Mouse (Mus musculus) stomach, postnatal 0 days (tissue): Measurements from ENCODE around the gene Mfsd14a. TPM values are rescaled to one million over a fixed set of nuclear protein-coding genes. Genes with fewer than 3 reads are reported as not detected.
A peak's percentile ranks its signal among the peaks of the same experiment; 100 is the strongest.

ENCODE experiments used
- ATAC-seq: fragments of 200-750 bp; cut with Nextera tagmentation; 2 replicates; pipeline ENCODE4 v1.8.0; 2017; ENCODE audit not compliant: low FRiP score, low TSS enrichment
- DNase-seq: peaks from one replicate; pipeline ENCODE4 v3.0.0-alpha.2; 2016; ENCODE audit warnings: low spot score
- H3K27ac ChIP-seq: fragments of 300-500 bp; sonication (generic); replicated peaks from 2 replicates; pipeline ENCODE4 v1.5.1; 2014; ENCODE audit warnings: mild to moderate bottlenecking, control low read depth
- H3K27me3 ChIP-seq: fragments of 300-500 bp; sonication (generic); 2 replicates; pipeline ENCODE4 v1.6.1; 2014; ENCODE audit warnings: low read length; ENCODE audit not compliant: control insufficient read depth, insufficient read depth
- H3K36me3 ChIP-seq: fragments of 300-500 bp; sonication (generic); 2 replicates; pipeline ENCODE4 v1.6.1; 2014; ENCODE audit warnings: low read length, mixed read lengths; ENCODE audit not compliant: control insufficient read depth, insufficient read depth
- H3K4me1 ChIP-seq: fragments of 300-500 bp; sonication (generic); replicated peaks from 2 replicates; pipeline ENCODE4 v1.6.1; 2014; ENCODE audit warnings: antibody characterized with exemption; ENCODE audit not compliant: control insufficient read depth, insufficient read depth
- H3K4me2 ChIP-seq: fragments of 300-500 bp; sonication (generic); replicated peaks from 2 replicates; pipeline ENCODE4 v1.6.1; 2014; ENCODE audit warnings: low read depth, mild to moderate bottlenecking, control low read depth, moderate library complexity
- H3K4me3 ChIP-seq: fragments of 300-500 bp; sonication (generic); 2 replicates; pipeline ENCODE4 v1.5.1; 2014; ENCODE audit warnings: low read depth, low read length, control low read depth
- H3K9ac ChIP-seq: fragments of 300-500 bp; sonication (generic); 2 replicates; pipeline ENCODE4 v1.6.1; 2014; ENCODE audit warnings: mild to moderate bottlenecking, low read length, control low read depth, mixed read lengths
- H3K9me3 ChIP-seq: fragments of 300-500 bp; sonication (generic); 2 replicates; pipeline ENCODE4 v1.6.1; 2016; ENCODE audit warnings: low read length; ENCODE audit not compliant: control insufficient read depth
- CTCF ChIP-seq: IDR thresholded peaks from 2 replicates; pipeline ENCODE4 v1.5.1; 2016; ENCODE audit warnings: antibody characterized with exemption, low read depth, mild to moderate bottlenecking, moderate library complexity
- EP300 ChIP-seq: optimal IDR thresholded peaks from 2 replicates; pipeline ENCODE3; 2016; ENCODE audit warnings: antibody characterized with exemption
- WGBS: fragments of 180-500 bp; shearing (Covaris S2); extraction: QIAGEN DNeasy Blood & Tissue Kit; methylation state at CpG from one replicate; pipeline ENCODE4 v1.1.7; 2014; 5-methylcytosine and 5-hydroxymethylcytosine counted together
- polyA plus RNA-seq: library from polyadenylated mRNA; unstranded; fragments of >200 nt; fragmentation: Nextera tagmentation; extraction: Ambion mirVana; gene quantifications from 2 replicates; pipeline ENCODE4 v1.2.1, GENCODE M21; 2015

The Mfsd14a gene
- polyA plus RNA-seq, 1 experiment from 2014 or later = 50.4 TPM

DNA sequence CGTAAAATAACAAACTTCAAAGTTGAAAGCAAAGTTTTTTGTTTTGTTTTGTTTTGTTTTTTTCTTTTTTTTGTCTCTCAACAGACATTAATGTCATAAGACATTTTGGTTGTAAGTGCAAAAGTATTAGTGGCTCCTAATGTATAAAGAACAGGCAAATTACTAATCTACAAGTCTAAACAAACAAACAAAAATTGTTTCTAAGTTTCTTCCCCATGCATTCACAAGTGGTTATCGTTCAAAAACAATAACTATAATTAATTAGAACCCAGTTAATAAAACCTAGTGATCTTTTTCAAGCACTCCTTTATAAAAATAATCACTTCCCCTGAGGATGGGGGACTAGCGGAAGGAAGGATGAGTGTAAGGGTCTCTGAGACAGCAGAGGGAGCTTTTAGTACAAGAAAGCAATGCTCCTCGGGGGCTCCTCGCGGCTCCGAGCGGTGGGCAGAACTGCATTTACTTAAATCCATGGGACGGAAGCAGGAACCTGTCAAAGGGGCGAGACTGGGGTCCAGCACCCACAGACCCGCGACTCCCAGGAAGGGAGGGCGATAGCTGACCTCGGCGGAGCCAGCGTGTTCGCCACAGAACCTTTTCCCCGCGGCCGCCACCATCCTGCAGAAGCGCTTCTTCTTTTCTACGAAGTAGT, 68.3 kb downstream of the Mfsd14a start:
- DNase-seq (no peak), ATAC-seq (peak; percentile 71; the same call in 1 of the 2 replicates)
- H3K9me3 ChIP-seq = no peaks in the 10 kb centered on the region
- no peaks in the 10 kb centered on the region for H3K4me1 ChIP-seq
- peak overlapping the region; percentile 84 for H3K9ac ChIP-seq
- WGBS = 2% methylated on average over 22 of the region's 22 CpGs
- peak overlapping the region; percentile 88 for H3K4me3 ChIP-seq
- peak overlapping the region; percentile 60 for H3K4me2 ChIP-seq
- H3K27ac ChIP-seq = peak overlapping the region; percentile 86
- peak; percentile 53 for TF ChIP-seq CTCF
- TF ChIP-seq EP300 = no peak
- no peaks in the 10 kb centered on the region for H3K27me3 ChIP-seq
- peaks cover 6% of the 10 kb centered on the region for H3K36me3 ChIP-seq

DNA sequence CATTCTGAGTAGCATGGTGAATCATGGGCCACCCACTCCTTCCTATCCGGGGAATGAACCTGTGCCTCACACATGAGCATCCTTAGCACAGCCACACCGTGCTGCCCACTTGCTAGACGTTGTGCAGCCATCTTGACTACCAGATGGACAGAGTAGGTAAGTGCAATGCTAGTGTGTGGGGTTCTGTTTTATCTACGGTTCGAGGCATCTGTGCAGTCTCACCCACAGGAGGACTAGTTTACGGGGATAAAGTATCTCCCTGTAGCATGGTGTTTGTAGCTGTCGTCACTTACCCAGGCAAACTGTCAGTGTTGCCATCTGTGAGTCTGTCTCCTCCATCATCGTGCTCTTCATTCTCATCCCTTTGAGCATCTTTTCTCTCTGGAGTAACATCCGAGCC, 80.3 kb downstream of the Mfsd14a start:
- no peak for DNase-seq
- no peak overlapping the region for H3K4me2 ChIP-seq
- H3K27me3 ChIP-seq = no peaks in the 10 kb centered on the region
- no peak overlapping the region for H3K9ac ChIP-seq
- TF ChIP-seq EP300 (no peak), CTCF (no peak)
- H3K4me1 ChIP-seq = no peaks in the 10 kb centered on the region
- peaks cover 18% of the 10 kb centered on the region for H3K36me3 ChIP-seq
- H3K9me3 ChIP-seq = no peaks in the 10 kb centered on the region
- WGBS = 96% methylated on average over 9 of the region's 9 CpGs
- no peak for ATAC-seq
- no peak overlapping the region for H3K27ac ChIP-seq
- H3K4me3 ChIP-seq = no peak overlapping the region

Other genes with a start within 250 kb of the Mfsd14a start
- 4.6 TPM in 2 replicates for gene Cdc14a, start 238.6 kb downstream of the Mfsd14a start, polyA plus RNA-seq
- 42.9 and 44.0 TPM in 2 replicates for gene Rtca, start 154.5 kb downstream of the Mfsd14a start, polyA plus RNA-seq
- gene Dbt, start 149.6 kb downstream of the Mfsd14a start, polyA plus RNA-seq = 11.1 and 14.3 TPM in 2 replicates
- 2.6 and 2.7 TPM in 2 replicates for gene Lrrc39, start 99.7 kb downstream of the Mfsd14a start, polyA plus RNA-seq
- 5.0 TPM in 2 replicates for gene Sass6, start 67.7 kb downstream of the Mfsd14a start, polyA plus RNA-seq
- gene Trmt13, start 48.1 kb downstream of the Mfsd14a start, polyA plus RNA-seq = 12.6 and 13.0 TPM in 2 replicates
- gene Gm43191, start 18.6 kb upstream of the Mfsd14a start, polyA plus RNA-seq = not detected in 2 replicates
- 25.2 and 25.3 TPM in 2 replicates for gene Slc35a3, start 50.2 kb upstream of the Mfsd14a start, polyA plus RNA-seq
- 8.9 and 9.1 TPM in 2 replicates for gene Agl, start 145.5 kb upstream of the Mfsd14a start, polyA plus RNA-seq
- gene Frrs1, start 196.8 kb upstream of the Mfsd14a start, polyA plus RNA-seq = 22.3 and 24.1 TPM in 2 replicates